Mouse (Mus musculus): ENCODE results near the gene Zfp511. TPM values are rescaled to one million over a fixed set of nuclear protein-coding genes. Genes with fewer than 3 reads are reported as not detected.

The Zfp511 gene
- polyA plus RNA-seq, 1 experiment from 2014 or later, result 56.8 TPM

DNA sequence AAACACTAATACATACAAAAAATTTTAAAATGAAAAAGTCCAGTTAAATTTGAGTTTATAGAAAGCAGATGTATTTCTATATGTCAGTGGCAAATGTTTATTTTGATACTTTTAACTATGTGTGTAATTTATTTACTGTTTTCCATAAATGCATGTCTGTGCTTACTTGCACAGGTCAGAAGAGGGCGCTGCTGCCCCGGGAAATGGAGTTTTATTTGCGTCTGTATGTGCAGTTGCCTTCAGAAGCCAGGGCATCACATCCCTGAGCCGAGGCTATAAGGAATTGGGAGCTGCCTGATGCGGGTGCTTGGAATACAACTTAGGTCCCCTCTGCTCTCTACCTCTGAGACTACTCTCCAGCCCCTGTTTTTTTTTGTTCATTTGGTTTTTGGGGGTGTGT is 42.5 kb downstream of the Zfp511 start:
- peaks cover 2% of the 10 kb centered on the region; the same call in 1 of the 2 replicates for H3K36me3 ChIP-seq
- no peak for ATAC-seq (ENCODE audit: low FRiP score, low read depth)
- 0 out of 2 replicates have a peak overlapping the region, but pooled peaks have one; percentile 88 for H3K27ac ChIP-seq (replicated peaks)
- H3K4me2 ChIP-seq, result no peak overlapping the region
- WGBS, result 9% methylated on average over 5 of the region's 5 CpGs
- no peak overlapping the region for H3K9ac ChIP-seq
- no peaks in the 10 kb centered on the region for H3K27me3 ChIP-seq
- H3K4me3 ChIP-seq, result no peak overlapping the region
- no peaks in the 10 kb centered on the region for H3K9me3 ChIP-seq
- H3K4me1 ChIP-seq (replicated peaks), result peaks cover 25% of the 10 kb centered on the region

DNA sequence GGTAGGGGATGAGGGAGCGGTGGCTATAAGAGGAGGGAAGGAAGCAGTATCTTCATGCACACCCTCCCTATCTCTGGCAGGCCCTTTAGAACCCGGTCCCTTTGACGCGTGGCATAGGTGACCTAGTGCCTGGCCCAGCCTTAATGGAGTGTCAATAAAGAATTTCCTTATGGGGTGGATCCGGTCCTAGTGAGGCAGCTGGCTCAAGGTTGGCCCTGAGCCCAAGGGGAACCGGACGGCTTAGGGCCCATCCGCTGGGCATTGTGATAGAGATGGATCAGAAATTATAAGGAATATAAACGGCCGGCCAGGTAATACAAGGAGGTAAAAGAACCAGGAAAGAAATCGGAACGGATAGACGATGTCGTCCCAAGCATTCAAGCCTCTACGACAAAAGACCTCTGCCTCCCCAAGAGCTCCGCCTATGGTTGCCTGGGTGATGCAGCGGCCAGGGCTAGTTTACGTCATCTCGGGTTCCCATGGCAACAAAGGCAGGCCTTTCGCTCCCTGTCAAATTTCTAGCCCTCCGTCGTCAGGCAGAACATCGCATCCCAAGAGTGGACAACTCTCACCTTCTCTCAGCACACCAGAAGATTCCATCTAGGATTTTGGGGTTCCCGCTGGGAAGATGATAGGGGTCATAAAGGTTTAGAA is 44.4 kb downstream of the Zfp511 start:
- Histone ChIP-seq H3K4me2 (peak overlapping the region; percentile 64), H3K9ac (peak overlapping the region; percentile 79), H3K9me3 (no peaks in the 10 kb centered on the region), H3K27me3 (no peaks in the 10 kb centered on the region), H3K4me3 (peak overlapping the region; percentile 49), H3K4me1 (replicated peaks) (peaks cover 25% of the 10 kb centered on the region), H3K36me3 (no peaks in the 10 kb centered on the region), H3K27ac (replicated peaks) (peak overlapping the region; percentile 88)
- 2% methylated on average over 24 of the region's 24 CpGs for WGBS
- peak; percentile 81 for ATAC-seq (ENCODE audit: low FRiP score, low read depth)

DNA sequence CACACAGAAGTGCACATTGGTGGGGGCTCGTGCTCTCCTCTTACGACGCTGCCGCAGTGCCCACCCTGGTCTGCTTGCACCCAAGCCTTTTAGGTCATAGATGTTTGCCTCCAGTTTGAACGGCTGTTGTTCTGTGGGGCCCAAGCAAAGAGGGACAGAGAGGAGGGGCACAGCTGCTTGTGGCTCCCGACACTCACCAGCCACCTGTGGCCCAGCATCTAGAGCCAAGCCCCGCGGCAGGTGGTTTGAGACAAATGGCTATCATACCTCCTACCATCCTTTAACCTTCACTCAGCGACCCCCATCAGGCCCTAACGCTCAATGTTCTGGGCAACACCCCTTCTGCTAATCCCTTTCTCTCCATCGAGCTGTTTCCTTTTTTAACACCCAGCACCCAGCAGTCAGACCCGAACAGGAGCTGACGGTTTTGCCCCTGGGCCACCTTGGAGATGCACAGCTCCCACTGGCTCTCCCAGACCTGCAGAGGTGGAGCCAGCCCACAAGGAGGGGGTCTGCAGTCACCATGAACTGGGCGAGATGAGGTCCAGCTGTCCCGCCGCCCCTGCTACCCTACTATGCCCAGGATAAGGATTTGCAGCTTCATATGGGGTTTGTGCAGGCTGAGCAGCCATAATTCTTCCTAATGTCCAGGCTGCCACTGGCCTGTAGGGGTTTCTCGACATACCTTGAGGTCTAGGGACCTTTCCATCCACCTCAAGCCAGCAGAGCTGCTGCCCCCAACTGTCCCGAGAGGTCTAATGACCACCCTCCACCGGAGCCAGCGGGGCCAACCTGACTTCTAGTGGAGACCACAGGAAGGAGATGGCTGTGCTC is 45.4 kb downstream of the Zfp511 start:
- ATAC-seq (ENCODE audit: low FRiP score, low read depth), result peak; percentile 44
- peak overlapping the region; percentile 64 for H3K4me2 ChIP-seq
- H3K9me3 ChIP-seq, result no peaks in the 10 kb centered on the region
- H3K27ac ChIP-seq (replicated peaks), result peak overlapping the region; percentile 88
- H3K4me3 ChIP-seq, result peak overlapping the region; percentile 49
- H3K9ac ChIP-seq, result peak overlapping the region; percentile 79
- H3K27me3 ChIP-seq, result no peaks in the 10 kb centered on the region
- WGBS, result 7% methylated on average over 20 of the region's 20 CpGs
- no peaks in the 10 kb centered on the region for H3K36me3 ChIP-seq
- peaks cover 25% of the 10 kb centered on the region for H3K4me1 ChIP-seq (replicated peaks)

DNA sequence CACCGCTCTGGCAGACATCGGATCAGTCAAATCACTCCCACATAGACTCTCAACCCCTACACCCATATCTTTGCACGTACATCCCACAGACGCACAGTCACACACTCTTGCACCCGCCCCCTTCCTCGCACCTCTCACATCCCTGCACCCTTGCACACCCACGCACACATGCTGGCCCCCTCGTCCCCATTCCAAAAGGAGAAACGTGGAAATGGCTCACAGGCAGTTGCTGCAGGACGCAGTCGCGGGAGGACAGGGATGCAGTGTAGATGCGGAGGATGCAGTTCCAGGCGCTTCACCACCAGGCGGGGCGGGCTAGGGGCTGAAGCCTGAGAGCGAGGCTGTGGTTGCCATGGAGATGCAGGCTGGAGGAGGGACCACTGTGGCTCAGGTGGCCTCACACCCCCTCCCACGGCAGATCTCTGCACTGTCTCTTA is 46.1 kb downstream of the Zfp511 start, which contains the start of gene Caly:
Gene Caly (minus strand): TSS at position 307 of the 437 bp plus-strand sequence.
- Histone ChIP-seq H3K36me3 (no peaks in the 10 kb centered on the region), H3K4me3 (peak within 1 kb of the TSS; percentile 49), H3K27ac (replicated peaks) (peak within 1 kb of the TSS; percentile 88), H3K9me3 (no peaks in the 10 kb centered on the region), H3K27me3 (no peaks in the 10 kb centered on the region), H3K4me1 (replicated peaks) (peaks cover 25% of the 10 kb centered on the region), H3K4me2 (peak within 1 kb of the TSS; percentile 64), H3K9ac (peak within 1 kb of the TSS; percentile 79)
- WGBS, result 2% methylated on average over 18 of the region's 18 CpGs
- ATAC-seq (ENCODE audit: low FRiP score, low read depth), result peak; percentile 88

Small RNA genes lying within 50 kb of the gene (microRNA-seq; reads per million reads assigned to microRNA genes)
- gene Mir7062, result 1.5 reads per million

Other genes starting within 250 kb of the Zfp511 start
- gene Adgra1, start 202.2 kb upstream of the Zfp511 start, polyA plus RNA-seq (2015; fragmentation: Nextera tagmentation; extraction: Ambion mirVana), result 26.2 and 26.5 TPM in 2 replicates
- 14.6 and 18.1 TPM in 2 replicates for gene Kndc1, start 141.7 kb upstream of the Zfp511 start, polyA plus RNA-seq (2015; fragmentation: Nextera tagmentation; extraction: Ambion mirVana)
- gene Utf1, start 92.6 kb upstream of the Zfp511 start, polyA plus RNA-seq (2015; fragmentation: Nextera tagmentation; extraction: Ambion mirVana), result not detected in 2 replicates
- 0.68 and 0.97 TPM in 2 replicates for gene 6430531B16Rik, start 57.6 kb upstream of the Zfp511 start, polyA plus RNA-seq (2015; fragmentation: Nextera tagmentation; extraction: Ambion mirVana)
- gene Adam8, start 43.8 kb upstream of the Zfp511 start, polyA plus RNA-seq (2015; fragmentation: Nextera tagmentation; extraction: Ambion mirVana), result 2.9 and 3.6 TPM in 2 replicates
- 53.3 and 56.6 TPM in 2 replicates for gene Tubgcp2, start 278 bp downstream of the Zfp511 start, polyA plus RNA-seq (2015; fragmentation: Nextera tagmentation; extraction: Ambion mirVana)
- 5.5 and 9.5 TPM in 2 replicates for gene Msx3, start 12.7 kb downstream of the Zfp511 start, polyA plus RNA-seq (2015; fragmentation: Nextera tagmentation; extraction: Ambion mirVana)
- 279 and 296 TPM in 2 replicates for gene Caly, start 46.2 kb downstream of the Zfp511 start, polyA plus RNA-seq (2015; fragmentation: Nextera tagmentation; extraction: Ambion mirVana)
- not detected in 2 replicates for gene Prap1, start 57.0 kb downstream of the Zfp511 start, polyA plus RNA-seq (2015; fragmentation: Nextera tagmentation; extraction: Ambion mirVana)
- gene Fuom, start 66.0 kb downstream of the Zfp511 start, polyA plus RNA-seq (2015; fragmentation: Nextera tagmentation; extraction: Ambion mirVana), result 37.6 and 41.2 TPM in 2 replicates
- gene Paox, start 79.4 kb downstream of the Zfp511 start, polyA plus RNA-seq (2015; fragmentation: Nextera tagmentation; extraction: Ambion mirVana), result 7.7 and 9.6 TPM in 2 replicates
- gene Echs1, start 80.1 kb downstream of the Zfp511 start, polyA plus RNA-seq (2015; fragmentation: Nextera tagmentation; extraction: Ambion mirVana), result 115 and 120 TPM in 2 replicates
- gene Mtg1, start 101.2 kb downstream of the Zfp511 start, polyA plus RNA-seq (2015; fragmentation: Nextera tagmentation; extraction: Ambion mirVana), result 27.4 and 31.1 TPM in 2 replicates
- gene Sprn, start 118.5 kb downstream of the Zfp511 start, polyA plus RNA-seq (2015; fragmentation: Nextera tagmentation; extraction: Ambion mirVana), result 24.9 and 28.2 TPM in 2 replicates
- not detected in 2 replicates for gene Olfr522, start 128.4 kb downstream of the Zfp511 start, polyA plus RNA-seq (2015; fragmentation: Nextera tagmentation; extraction: Ambion mirVana)
- not detected in 2 replicates for gene Olfr523, start 136.8 kb downstream of the Zfp511 start, polyA plus RNA-seq (2015; fragmentation: Nextera tagmentation; extraction: Ambion mirVana)
- not detected in 2 replicates for gene Olfr524, start 169.6 kb downstream of the Zfp511 start, polyA plus RNA-seq (2015; fragmentation: Nextera tagmentation; extraction: Ambion mirVana)
- gene Cd163l1, start 181.9 kb downstream of the Zfp511 start, polyA plus RNA-seq (2015; fragmentation: Nextera tagmentation; extraction: Ambion mirVana), result 0.04 TPM in 1 of 2 replicates, not detected in the other
- not detected in 2 replicates for gene 5830411N06Rik, start 210.9 kb downstream of the Zfp511 start, polyA plus RNA-seq (2015; fragmentation: Nextera tagmentation; extraction: Ambion mirVana)

All from hindbrain, embryonic 15.5 days (tissue).